Mouse (Mus musculus): ENCODE results near the gene Olfr1056.
"Not testable (repeated sequence)": the region's sequence is repeated elsewhere in the genome, so short reads cannot be mapped to it uniquely, and the experiment has no call there.

Olfr1056 gene

GRCm38 (mm10) chr2:86362369-86362768 is at the start of gene Olfr1056:
Gene Olfr1056 (minus strand): TSS chr2:86362469.
- in situ Hi-C loops (cut with MboI, MseI) = no loop called here

GRCm38 (mm10) chr2:86395114-86395513 is 32.8 kb upstream of the Olfr1056 start:
- in situ Hi-C loops (cut with MboI, MseI) = no loop called here

- in situ Hi-C loops (cut with MboI, MseI) = not testable (repeated sequence)
These were observed 26.2 kb upstream of the Olfr1056 start, which contains the start of gene Olfr1058 for GRCm38 (mm10) chr2:86388461-86388860. Gene Olfr1058 (minus strand): TSS chr2:86388561.

- in situ Hi-C loops (cut with MboI, MseI) = no loop called here
These were observed 16.0 kb upstream of the Olfr1056 start, which contains the start of gene Olfr1057 for GRCm38 (mm10) chr2:86378293-86378692. Gene Olfr1057 (minus strand): TSS chr2:86378393.

- in situ Hi-C loops (cut with MboI, MseI) = loop anchor here in 1 of 2 experiments (5.0 kb wide), 1 partner anchor 49 kb away; the partner anchor contains the start of gene Olfr1053
These were observed 4.1 kb upstream of the Olfr1056 start for GRCm38 (mm10) chr2:86366342-86366741.

- in situ Hi-C loops (cut with MboI, MseI) = not testable (repeated sequence)
These were observed 10.5 kb downstream of the Olfr1056 start for GRCm38 (mm10) chr2:86351751-86352150.

- in situ Hi-C loops (cut with MboI, MseI) = no loop called here
These were observed 12.1 kb downstream of the Olfr1056 start, which contains the start of gene Olfr1055 for GRCm38 (mm10) chr2:86350184-86350583. Gene Olfr1055 (minus strand): TSS chr2:86350284.

GRCm38 (mm10) chr2:86335333-86335732 is 26.9 kb downstream of the Olfr1056 start, which contains the start of gene Olfr1054:
Gene Olfr1054 (minus strand): TSS chr2:86335433.
- in situ Hi-C loops (cut with MboI, MseI) = no loop called here

GRCm38 (mm10) chr2:86315184-86315583 is 47.1 kb downstream of the Olfr1056 start, which contains the start of gene Olfr1053:
Gene Olfr1053 (minus strand): TSS chr2:86315284.
- in situ Hi-C loops (cut with MboI, MseI) = loop anchor here in 1 of 2 experiments (5.0 kb wide), 1 partner anchor 52 kb away; no protein-coding TSS in a partner anchor

All from T-helper 17 cell (primary cell).